In genomic region chr12:8524062-8524461, GRCm38 (mm10) we compare ENCODE assay signal across 27 mouse cellular contexts.
"Had no signal": no experiment of that assay in that cellular context is flagged by ENCODE, and none has a peak within 500 bp of the region (broad histone marks: within the 10 kb centered on the region; RNA-seq: fewer than 3 reads in every experiment).

No protein-coding gene starts in this region.

- DNase-seq: cerebellum, adult 8-10 months; cerebellum, adult 9-10 months; cerebellum, adult 9-11 months; cerebellum, postnatal 14 days; cerebellum, postnatal 25 days; cerebellum, postnatal 36 days; embryo, embryonic 11 days; forebrain, postnatal 0 days; gastrocnemius, adult 2 months; gastrocnemius, postnatal 10 days; gastrocnemius, postnatal 14 days; gastrocnemius, postnatal 25 days; gastrocnemius, postnatal 36 days; heart, adult 18-20 months; heart, adult 2 months had no signal

- H3K4me3 ChIP-seq: embryonic facial prominence, embryonic 10.5 days; embryonic facial prominence, embryonic 12.5 days; embryonic facial prominence, embryonic 13.5 days; embryonic facial prominence, embryonic 15.5 days; erythroblast, embryonic 14.5 days; forebrain, embryonic 10.5 days; forebrain, embryonic 12.5 days; forebrain, embryonic 13.5 days; forebrain, embryonic 15.5 days; gastrocnemius, adult 2 months; heart, adult 2 months; heart, embryonic 10.5 days had no signal

- ATAC-seq: forebrain, embryonic 13.5 days; forebrain, embryonic 14.5 days; forebrain, embryonic 15.5 days; forebrain, embryonic 16.5 days; forebrain, postnatal 0 days had no signal

- H3K36me3 ChIP-seq: embryonic facial prominence, embryonic 10.5 days; embryonic facial prominence, embryonic 12.5 days; embryonic facial prominence, embryonic 13.5 days; embryonic facial prominence, embryonic 15.5 days; forebrain, embryonic 10.5 days; forebrain, embryonic 12.5 days; forebrain, embryonic 15.5 days; heart, embryonic 10.5 days had no signal

- H3K27ac ChIP-seq: embryonic facial prominence, embryonic 10.5 days; embryonic facial prominence, embryonic 12.5 days; embryonic facial prominence, embryonic 13.5 days; embryonic facial prominence, embryonic 15.5 days; forebrain, embryonic 10.5 days; forebrain, embryonic 12.5 days; forebrain, embryonic 13.5 days; forebrain, embryonic 15.5 days; gastrocnemius, adult 2 months; heart, adult 2 months; heart, embryonic 10.5 days had no signal
